Mouse (Mus musculus) limb, embryonic 14.5 days (tissue): ENCODE results near the gene Sdk2. TPM values are rescaled to one million over a fixed set of nuclear protein-coding genes. Genes with fewer than 3 reads are reported as not detected.

ENCODE experiments used
- ATAC-seq: fragments of 200-750 bp; cut with Nextera tagmentation; 2 replicates; pipeline ENCODE4 v1.8.0; 2017; ENCODE audit warnings: low read depth, moderate number of reproducible peaks, moderate TSS enrichment; ENCODE audit not compliant: low FRiP score
- DNase-seq: peaks from one replicate; pipeline ENCODE4 v3.0.0-alpha.2; 2015; ENCODE audit warnings: low spot score
- H3K27ac ChIP-seq: fragments of 300-500 bp; sonication (generic); replicated peaks from 2 replicates; pipeline ENCODE4 v1.5.1; 2014; ENCODE audit warnings: low read depth, mild to moderate bottlenecking, low read length, moderate library complexity, mixed read lengths
- H3K27me3 ChIP-seq: fragments of 300-500 bp; sonication (generic); 2 replicates; pipeline ENCODE4 v1.6.1; 2014; ENCODE audit warnings: low read length, mixed read lengths; ENCODE audit not compliant: control insufficient read depth, insufficient read depth
- H3K36me3 ChIP-seq: fragments of 300-500 bp; sonication (generic); 2 replicates; pipeline ENCODE4 v1.6.1; 2014; ENCODE audit warnings: mild to moderate bottlenecking, low read length, moderate library complexity, mixed read lengths; ENCODE audit not compliant: control insufficient read depth, insufficient read depth
- H3K4me1 ChIP-seq: fragments of 300-500 bp; sonication (generic); 2 replicates; pipeline ENCODE4 v1.6.1; 2014; ENCODE audit warnings: antibody characterized with exemption, low read length, mixed read lengths; ENCODE audit not compliant: control insufficient read depth, insufficient read depth
- H3K4me2 ChIP-seq: fragments of 300-500 bp; sonication (generic); replicated peaks from 2 replicates; pipeline ENCODE4 v1.6.1; 2014; ENCODE audit warnings: low read depth, mild to moderate bottlenecking, low read length, moderate library complexity; ENCODE audit not compliant: severe bottlenecking
- H3K4me3 ChIP-seq: fragments of 300-500 bp; sonication (generic); replicated peaks from 2 replicates; pipeline ENCODE4 v1.5.1; 2014; ENCODE audit warnings: low read length
- H3K9ac ChIP-seq: fragments of 300-500 bp; sonication (generic); 2 replicates; pipeline ENCODE4 v1.6.1; 2014; ENCODE audit warnings: mild to moderate bottlenecking, low read depth, low read length, moderate library complexity; ENCODE audit not compliant: severe bottlenecking
- H3K9me3 ChIP-seq: fragments of 300-500 bp; sonication (generic); 2 replicates; pipeline ENCODE4 v1.6.1; 2016; ENCODE audit warnings: low read length; ENCODE audit not compliant: control insufficient read depth
- POLR2A ChIP-seq: fragments of 200-500 bp; IDR thresholded peaks from 2 replicates; pipeline ENCODE4 v1.8.0; 2012; ENCODE audit warnings: inconsistent platforms, mild to moderate bottlenecking, moderate library complexity, borderline replicate concordance; ENCODE audit not compliant: insufficient read depth, insufficient read length; ENCODE audit errors: extremely low read depth
- WGBS: fragments of 180-500 bp; shearing (Covaris S2); extraction: QIAGEN DNeasy Blood & Tissue Kit; methylation state at CpG from one replicate; pipeline ENCODE4 v1.1.7; 2014; 5-methylcytosine and 5-hydroxymethylcytosine counted together
- polyA plus RNA-seq, 2 experiments: library from polyadenylated mRNA; depleted of rRNA in 1 of 2; stranded (reverse) in 1 of 2; unstranded in 1 of 2; fragments of >200 nt; fragmentation: Nextera tagmentation in 1 of 2; extraction: Ambion mirVana in 1 of 2; gene quantifications; 2 replicates each; pipeline versions ENCODE4 v1.2.1 to v1.2.3; 2012 to 2014

The Sdk2 gene
- polyA plus RNA-seq, 2 experiments, result 8.0 to 11.6 TPM

- H3K36me3 ChIP-seq, result no peaks in the 10 kb centered on the region
- ATAC-seq, result no peak
- H3K9ac ChIP-seq, result no peak overlapping the region
- no peak overlapping the region for H3K4me3 ChIP-seq
- peaks cover 4% of the 10 kb centered on the region; the same call in 1 of the 2 replicates for H3K27me3 ChIP-seq
- H3K9me3 ChIP-seq, result no peaks in the 10 kb centered on the region
- no peak overlapping the region for H3K27ac ChIP-seq
- 72% methylated on average over 8 of the region's 8 CpGs for WGBS
- TF ChIP-seq POLR2A, result no peak
- no peak overlapping the region for H3K4me2 ChIP-seq
- peaks cover 15% of the 10 kb centered on the region; the same call in 1 of the 2 replicates for H3K4me1 ChIP-seq
- no peak for DNase-seq
Measured at GRCm38 (mm10) chr11:114070131-114070530, 3.3 kb upstream of the Sdk2 start.

GRCm38 (mm10) chr11:114068390-114068789, 1.5 kb upstream of the Sdk2 start:
- Histone ChIP-seq H3K9me3 (no peaks in the 10 kb centered on the region), H3K4me1 (peaks cover 26% of the 10 kb centered on the region; the same call in 1 of the 2 replicates), H3K9ac (no peak overlapping the region), H3K27me3 (peaks cover 19% of the 10 kb centered on the region; the same call in 1 of the 2 replicates), H3K4me2 (peak overlapping the region; percentile 10; the same call in 1 of the 2 replicates), H3K27ac (peak overlapping the region; percentile 19; the same call in 1 of the 2 replicates), H3K4me3 (no peak overlapping the region), H3K36me3 (no peaks in the 10 kb centered on the region)
- TF ChIP-seq POLR2A, result no peak
- peak; percentile 39; the same call in 1 of the 2 replicates for ATAC-seq
- 2% methylated on average over 5 of the region's 5 CpGs for WGBS
- DNase-seq, result peak; percentile 82

- peak; percentile 7 for ATAC-seq
Measured at GRCm38 (mm10) chr11:114066098-114066950, 522 bp downstream of the Sdk2 start.

GRCm38 (mm10) chr11:114065596-114065995, 1.2 kb downstream of the Sdk2 start:
- Histone ChIP-seq H3K4me1 (peaks cover 45% of the 10 kb centered on the region), H3K9me3 (no peaks in the 10 kb centered on the region), H3K27ac (no peak overlapping the region), H3K27me3 (peaks cover 19% of the 10 kb centered on the region; the same call in 1 of the 2 replicates), H3K4me3 (peak overlapping the region; percentile 73), H3K9ac (peak overlapping the region; percentile 75), H3K36me3 (no peaks in the 10 kb centered on the region), H3K4me2 (peak overlapping the region; percentile 98)
- no peak for DNase-seq
- 2% methylated on average over 17 of the region's 19 CpGs for WGBS
- ATAC-seq, result no peak
- no peak for TF ChIP-seq POLR2A

More at GRCm38 (mm10) chr11:114066098-114066950, 522 bp downstream of the Sdk2 start:
- peaks cover 40% of the 10 kb centered on the region for H3K4me1 ChIP-seq
- TF ChIP-seq POLR2A, result no peak
- under 1% methylated on average over 70 of the region's 90 CpGs for WGBS
- no peaks in the 10 kb centered on the region for H3K36me3 ChIP-seq
- peak overlapping the region; percentile 73 for H3K4me3 ChIP-seq
- peak overlapping the region; percentile 75 for H3K9ac ChIP-seq
- peak overlapping the region; percentile 98 for H3K4me2 ChIP-seq
- H3K9me3 ChIP-seq, result no peaks in the 10 kb centered on the region
- peak overlapping the region; percentile 88 for H3K27ac ChIP-seq
- peaks cover 19% of the 10 kb centered on the region; the same call in 1 of the 2 replicates for H3K27me3 ChIP-seq
- DNase-seq, result no peak

- Histone ChIP-seq H3K4me3 (peak overlapping the region; percentile 73), H3K36me3 (no peaks in the 10 kb centered on the region), H3K27me3 (peaks cover 19% of the 10 kb centered on the region; the same call in 1 of the 2 replicates), H3K9me3 (no peaks in the 10 kb centered on the region), H3K4me1 (peaks cover 45% of the 10 kb centered on the region), H3K27ac (no peak overlapping the region), H3K4me2 (peak overlapping the region; percentile 98), H3K9ac (peak overlapping the region; percentile 75)
- DNase-seq (no peak), ATAC-seq (no peak)
- under 1% methylated on average over 22 of the region's 32 CpGs for WGBS
- no peak for TF ChIP-seq POLR2A
Measured at GRCm38 (mm10) chr11:114064871-114065388, 1.9 kb downstream of the Sdk2 start.
